Mouse (Mus musculus): ENCODE data around the gene Rnf144b.

DNA sequence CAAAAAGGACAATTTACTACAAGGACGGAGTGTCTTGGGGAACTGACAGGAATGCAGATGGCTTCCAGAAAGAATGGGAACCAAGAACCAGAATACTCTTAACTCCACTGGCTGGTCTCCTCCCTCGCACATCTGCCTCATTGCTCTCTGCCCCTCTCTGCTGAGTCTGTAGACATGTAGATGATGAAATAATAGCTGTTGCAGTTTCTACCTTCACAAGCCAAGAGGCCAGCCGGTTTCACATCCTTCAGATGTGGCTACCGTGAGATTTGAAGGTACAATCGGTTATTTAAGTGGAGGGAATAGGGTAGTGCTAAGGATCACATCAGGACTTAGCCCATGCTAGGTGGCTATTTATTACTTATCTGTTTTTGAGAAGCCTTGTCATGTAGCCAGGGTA lies 59.9 kb downstream of the Rnf144b start:
- TF ChIP-seq POLR2A (IDR thresholded peaks at IDR 0.05; ENCODE audit: borderline replicate concordance, extremely low read depth, insufficient read depth, insufficient read length, poor library complexity, severe bottlenecking) (no peak), CTCF (IDR thresholded peaks at IDR 0.05; ENCODE audit: borderline replicate concordance, extremely low read depth, insufficient read depth, insufficient read length) (no peak)

Data from brain, embryonic 14.5 days (tissue).